Mouse (Mus musculus) liver, embryonic 14.5 days (tissue): Measurements from ENCODE around the gene Mrpl32.

Experiments
- CTCF ChIP-seq: IDR thresholded peaks from 2 replicates; pipeline ENCODE4 v1.5.1; 2016; ENCODE audit warnings: antibody characterized with exemption, low read depth, control low read depth
- EP300 ChIP-seq: IDR thresholded peaks from 2 replicates; pipeline ENCODE4 v1.6.1; 2016; ENCODE audit warnings: antibody characterized with exemption, low read depth

DNA sequence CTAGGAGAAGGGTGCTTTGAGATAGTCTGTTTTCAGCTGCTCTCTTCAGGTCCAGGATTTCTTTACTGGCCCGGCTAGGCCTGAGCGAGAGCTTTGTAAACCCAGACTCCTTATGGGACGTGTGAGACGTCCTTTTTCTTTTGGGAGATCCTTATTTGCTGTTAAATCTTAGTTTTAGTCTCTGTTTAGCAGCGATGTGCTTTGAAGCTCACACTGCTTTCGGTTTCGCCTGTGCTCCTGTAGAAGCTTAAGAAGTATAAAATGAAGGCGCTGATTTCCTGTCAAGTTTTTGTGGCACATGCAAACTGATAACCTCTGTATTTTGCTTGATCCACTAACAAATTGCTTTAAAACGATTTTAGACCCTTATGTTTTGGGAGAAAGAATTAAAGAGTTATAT, 588 bp upstream of the Mrpl32 start:
- TF ChIP-seq CTCF (no peak), EP300 (no peak)
